Mouse (Mus musculus): ENCODE measurements at regions not wholly inside any gene's neighbourhood (a gene's known extent, or its start where the extent isn't known, plus 50 kb on each side); places are given as distances from the start of the nearest gene placed in this dataset.

DNA sequence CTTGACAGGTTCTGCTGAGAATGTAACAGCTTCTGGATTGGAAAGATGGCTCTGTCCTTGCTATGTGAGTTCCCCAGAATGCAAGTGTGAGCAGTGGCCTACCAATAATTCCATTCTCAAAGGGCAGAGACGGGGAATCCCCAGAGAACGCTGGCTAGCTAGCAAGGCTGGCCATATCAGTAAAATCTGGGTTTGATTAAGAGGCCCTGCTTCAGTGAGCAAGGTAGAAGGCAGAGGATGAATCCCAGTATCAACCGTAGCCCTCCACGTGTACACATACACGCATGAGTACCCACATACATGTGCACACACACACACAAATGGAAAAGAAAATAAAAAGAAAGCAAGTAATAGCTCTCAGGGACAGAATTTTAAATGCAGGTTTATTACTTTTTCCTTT, 55.3 kb downstream of the Tril start:
- DNase-seq (ENCODE audit: extremely low read depth, insufficient read length, low spot score): no peak

DNA sequence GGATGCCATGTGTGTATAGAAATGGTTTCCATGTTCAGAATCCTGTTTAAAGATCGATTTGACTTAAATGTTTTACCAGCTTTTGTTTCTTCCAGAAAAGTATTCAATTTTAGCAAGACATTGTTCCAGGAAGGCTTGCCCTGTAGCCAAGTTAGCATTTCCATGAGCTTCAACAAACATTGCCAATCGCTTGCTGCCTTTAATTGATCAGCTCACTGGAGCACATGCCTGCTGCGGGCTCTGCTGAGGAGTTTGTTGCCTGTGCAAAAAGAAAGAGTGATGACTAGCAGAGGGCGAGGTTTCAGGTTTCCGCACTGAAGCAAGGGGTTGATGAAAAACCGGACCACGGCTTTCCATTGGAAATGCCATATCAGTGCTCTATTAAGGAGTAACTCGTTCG, 58.0 kb downstream of the Tril start:
- DNase-seq (ENCODE audit: extremely low read depth, insufficient read length, low spot score): no peak

DNA sequence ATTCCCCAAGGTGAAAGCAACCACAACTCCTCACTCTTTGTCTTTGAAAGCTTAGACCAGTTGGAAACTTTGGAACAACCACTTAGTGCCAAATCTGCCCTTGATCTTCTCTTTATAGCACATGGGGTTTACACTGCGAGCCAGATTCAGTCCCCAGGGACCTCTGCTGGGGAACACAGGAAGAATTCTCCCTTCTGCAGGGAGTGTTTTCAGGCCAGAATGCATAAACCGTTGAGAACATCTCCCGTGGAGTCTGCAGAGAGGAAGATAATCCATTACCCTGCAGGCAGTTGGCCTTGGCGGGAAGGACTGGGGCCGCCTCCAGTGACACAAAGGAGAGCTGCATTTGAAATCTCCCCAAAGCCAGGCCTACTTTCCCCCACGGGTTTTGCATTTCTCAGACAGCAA, 60.0 kb downstream of the Tril start:
- peak; percentile 37 for DNase-seq (ENCODE audit: extremely low read depth, insufficient read length, low spot score)

GRCm38 (mm10) chr6:53759686-53760306, 60.8 kb downstream of the Tril start:
- no peak for DNase-seq (ENCODE audit: extremely low read depth, insufficient read length, low spot score)

GRCm38 (mm10) chr6:53754366-53754765, 66.3 kb downstream of the Tril start:
- DNase-seq (ENCODE audit: extremely low read depth, insufficient read length, low spot score): no peak

GRCm38 (mm10) chr6:53750539-53750938, 70.1 kb downstream of the Tril start:
- no peak for DNase-seq (ENCODE audit: extremely low read depth, insufficient read length, low spot score)
